Mouse (Mus musculus) MEL (cell line): ENCODE data around the gene Olfr161. TPM values are rescaled to one million over a fixed set of nuclear protein-coding genes. Genes with fewer than 3 reads are reported as not detected.
"Not testable (repeated sequence)": the region's sequence is repeated elsewhere in the genome, so short reads cannot be mapped to it uniquely, and the experiment has no call there.

Source experiments
- DNase-seq: peaks from one replicate; pipeline ENCODE4 v3.0.0; 2011; ENCODE audit warnings: low read depth, low spot score
- H3K27ac ChIP-seq: 2 replicates; pipeline ENCODE4 v1.5.1; 2012; ENCODE audit warnings: low read depth, mild to moderate bottlenecking, control low read depth, low read length, moderate library complexity; ENCODE audit not compliant: control insufficient read depth
- H3K27me3 ChIP-seq, 2 experiments: fragments of 150-350 bp in 1 of 2; sonication (generic) in 1 of 2; 2 replicates each; pipeline ENCODE4 v1.6.1; 2012; ENCODE audit warnings: low read length in 2 of 2, mild to moderate bottlenecking in 2 of 2, improper control_type of control experiment in 1 of 2, moderate library complexity in 1 of 2; ENCODE audit not compliant: insufficient read depth in 2 of 2, control insufficient read depth in 1 of 2
- H3K36me3 ChIP-seq, 2 experiments: 2 replicates each; pipeline ENCODE4 v1.6.1; 2012 to 2014; ENCODE audit warnings: low read length in 2 of 2, improper control_type of control experiment in 1 of 2, inconsistent platforms in 1 of 2, mild to moderate bottlenecking in 1 of 2; ENCODE audit not compliant: insufficient read depth in 2 of 2, control insufficient read depth in 1 of 2
- H3K4me1 ChIP-seq, 2 experiments: fragments of 150-350 bp in 1 of 2; sonication (generic) in 1 of 2; 2 replicates each; pipeline ENCODE4 v1.6.1; 2012; ENCODE audit warnings: low read length in 2 of 2, improper control_type of control experiment in 1 of 2, mild to moderate bottlenecking in 1 of 2; ENCODE audit not compliant: insufficient read depth in 2 of 2, control insufficient read depth in 1 of 2
- H3K4me3 ChIP-seq, 2 experiments: fragments of 150-350 bp in 1 of 2; sonication (generic) in 1 of 2; 2 replicates each; pipeline ENCODE4 v1.5.1; 2012; ENCODE audit warnings: low read depth in 2 of 2, low read length in 2 of 2, mild to moderate bottlenecking in 2 of 2, moderate library complexity in 2 of 2, control low read depth in 1 of 2, improper control_type of control experiment in 1 of 2; ENCODE audit not compliant: control insufficient read depth in 1 of 2, insufficient read depth in 1 of 2
- H3K79me2 ChIP-seq: 2 replicates; pipeline ENCODE4 v1.6.1; 2012; ENCODE audit warnings: mild to moderate bottlenecking, low read length, moderate library complexity; ENCODE audit not compliant: control insufficient read depth, poor library complexity, insufficient read depth
- H3K9ac ChIP-seq: 2 replicates; pipeline ENCODE4 v1.6.1; 2012; ENCODE audit warnings: low read depth, mild to moderate bottlenecking, control low read depth, low read length, moderate library complexity; ENCODE audit not compliant: control insufficient read depth, poor library complexity, severe bottlenecking
- H3K9me3 ChIP-seq: fragments of 150-350 bp; sonication (generic); replicated peaks from 2 replicates; pipeline ENCODE4 v1.6.1; 2012; ENCODE audit warnings: mild to moderate bottlenecking, low read length, improper control_type of control experiment, moderate library complexity; ENCODE audit not compliant: insufficient read depth
- CTCF ChIP-seq, 3 experiments: IDR thresholded peaks in 2 of 3; conservative IDR thresholded peaks in 1 of 3; 2 replicates each; pipeline ENCODE4 v1.5.1; 2011 to 2012; ENCODE audit warnings: low read length in 3 of 3, low read depth in 2 of 3, mild to moderate bottlenecking in 2 of 3, improper control_type of control experiment in 1 of 3, inconsistent platforms in 1 of 3, mixed read lengths in 1 of 3, moderate library complexity in 1 of 3; ENCODE audit not compliant: control insufficient read depth in 1 of 3, insufficient read depth in 1 of 3, poor library complexity in 1 of 3, severe bottlenecking in 1 of 3
- RAD21 ChIP-seq: IDR thresholded peaks from 2 replicates; pipeline ENCODE4 v1.6.1; 2011; ENCODE audit warnings: mild to moderate bottlenecking, low read depth, low read length, improper control_type of control experiment
- SMC3 ChIP-seq: IDR thresholded peaks from 2 replicates; pipeline ENCODE4 v1.6.1; 2011; ENCODE audit warnings: low read depth, low read length, improper control_type of control experiment
- polyA plus RNA-seq, 2 experiments: library from polyadenylated mRNA; stranded (reverse) in 1 of 2; unstranded in 1 of 2; fragments of >175 nt in 1 of 2; fragments of >200 nt in 1 of 2; gene quantifications; 2 replicates each; pipeline versions ENCODE4 v1.2.1 to v1.2.4; 2012; ENCODE audit warnings: low replicate concordance in 2 of 2, low read depth in 1 of 2; ENCODE audit not compliant: insufficient read length in 2 of 2, insufficient read depth in 1 of 2, missing spikeins in 1 of 2
- total RNA-seq: library from RNA; depleted of rRNA; stranded (reverse); fragments of 300-350 nt; gene quantifications from 2 replicates; pipeline ENCODE4 v1.2.3, GENCODE M21; 2012; rRNA removed

Olfr161 gene
- total and polyA plus RNA-seq, 3 experiments, result 0.01 TPM; not detected in 2

DNA sequence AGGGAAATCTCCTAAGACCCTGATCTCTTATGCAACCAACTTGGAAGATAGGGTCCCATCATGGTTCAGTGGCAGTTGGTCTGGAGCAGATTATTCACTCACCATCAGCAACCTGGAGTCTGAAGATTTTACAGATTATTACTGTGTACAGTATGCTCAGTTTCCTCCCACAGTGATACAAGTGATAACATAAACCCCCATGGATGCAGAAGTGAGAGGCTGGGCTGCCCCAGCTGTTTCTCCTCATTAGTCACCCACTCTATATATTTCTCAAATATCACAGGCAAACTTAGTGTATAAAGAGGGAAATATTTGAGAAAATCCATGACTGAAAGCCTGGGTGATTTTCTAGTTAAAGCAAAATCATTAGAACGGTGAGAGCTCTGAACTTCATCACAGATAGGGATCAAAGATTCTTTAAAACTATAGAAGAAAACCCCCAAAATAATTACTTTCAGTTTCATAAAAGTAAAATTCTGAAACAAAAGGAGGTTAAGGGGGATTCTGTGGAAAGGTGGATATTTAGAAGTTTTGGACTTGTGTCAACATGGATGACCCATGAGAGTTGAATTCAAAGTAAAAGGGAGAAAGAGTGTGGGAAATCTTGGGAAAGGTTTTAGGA lies 12.5 kb upstream of the Olfr161 start:
- H3K27ac ChIP-seq, H3K4me1 ChIP-seq, H3K79me2 ChIP-seq, H3K9me3 ChIP-seq, H3K9ac ChIP-seq, H3K36me3 ChIP-seq, DNase-seq, H3K4me3 ChIP-seq, H3K27me3 ChIP-seq: not testable (repeated sequence)

DNA sequence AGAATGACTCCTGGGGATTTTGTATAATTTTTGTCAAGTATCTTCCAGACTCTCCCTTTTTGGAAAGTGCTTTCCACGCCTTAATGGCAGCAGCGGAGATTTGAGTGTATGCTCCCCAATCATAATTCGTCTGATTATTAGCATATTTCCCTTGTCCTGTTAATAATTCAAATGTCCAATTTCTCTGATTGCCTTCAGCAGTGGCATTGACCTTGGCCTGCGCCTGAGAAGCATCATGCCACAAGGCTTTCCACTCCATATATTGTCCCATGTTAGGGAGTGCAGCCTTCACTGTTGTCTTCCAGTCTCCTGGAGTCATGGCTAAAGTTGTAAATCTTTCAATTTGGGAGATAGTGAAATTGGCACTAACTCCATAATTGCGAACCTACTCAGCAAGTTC lies 40.5 kb downstream of the Olfr161 start:
- not testable (repeated sequence) for H3K27ac ChIP-seq, H3K4me3 ChIP-seq, H3K4me1 ChIP-seq, H3K79me2 ChIP-seq, H3K9me3 ChIP-seq, H3K9ac ChIP-seq, H3K27me3 ChIP-seq, DNase-seq, H3K36me3 ChIP-seq

DNA sequence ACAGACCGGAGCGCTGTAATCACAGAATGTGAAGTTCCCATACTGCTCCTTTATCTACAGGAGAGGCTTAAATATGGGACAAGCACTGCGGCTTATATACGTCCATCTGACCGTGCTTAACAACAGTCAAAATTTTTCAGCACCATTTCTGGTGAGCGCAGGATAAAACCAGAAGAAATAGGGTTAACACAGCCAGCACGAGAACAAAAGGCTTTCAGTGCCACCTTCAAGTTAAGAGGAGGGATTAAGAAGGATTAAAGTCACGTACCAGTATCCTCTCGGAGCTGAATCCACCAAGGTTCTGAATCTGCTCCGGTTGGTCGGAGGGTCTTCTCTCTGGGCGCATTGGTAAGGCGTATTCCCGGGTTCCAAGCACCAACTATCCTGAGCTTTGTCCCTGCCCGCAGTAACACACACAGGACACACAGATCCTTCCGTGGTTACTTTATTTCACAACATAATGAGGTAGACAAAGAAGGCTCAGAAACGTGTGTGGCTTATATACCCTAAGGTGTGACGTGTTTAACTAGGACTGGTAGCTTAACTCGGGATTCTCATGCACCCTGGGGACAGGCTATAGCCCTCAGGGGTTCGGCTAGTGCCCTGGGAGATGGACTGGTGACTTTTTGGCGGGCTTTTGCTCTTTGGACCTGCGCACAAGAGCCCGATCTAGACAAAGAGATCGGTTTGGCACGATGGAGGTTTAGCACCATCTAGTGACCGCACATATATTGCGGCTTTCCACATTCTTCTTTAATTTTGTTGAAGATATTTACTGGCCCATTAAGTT lies 41.9 kb downstream of the Olfr161 start:
- peak; percentile 23 for DNase-seq
- not testable (repeated sequence) for H3K9me3 ChIP-seq, H3K36me3 ChIP-seq, H3K79me2 ChIP-seq, H3K27ac ChIP-seq, H3K4me1 ChIP-seq, H3K9ac ChIP-seq, H3K4me3 ChIP-seq, H3K27me3 ChIP-seq
- TF ChIP-seq SMC3, result peak; percentile 25
- peak; percentile 35 for TF ChIP-seq RAD21
- peak in 2 of 3 experiments; percentile 32; a peak in 4 of 6 replicates for TF ChIP-seq CTCF (IDR thresholded peaks at IDR 0.05 in 2 of 3, conservative IDR thresholded peaks at IDR 0.05 in 1 of 3; ENCODE audit: control insufficient read depth in 1 of 3, insufficient read depth in 1 of 3, low read depth in 2 of 3, low read length in 3 of 3, poor library complexity in 1 of 3, severe bottlenecking in 1 of 3)

Other genes with a start within 250 kb of the Olfr161 start
- gene Mefv, start 127.1 kb downstream of the Olfr161 start, total RNA-seq, result not detected in 2 replicates
- not detected for gene Mefv, start 127.1 kb downstream of the Olfr161 start, polyA plus RNA-seq
- gene Zfp263, start 153.1 kb downstream of the Olfr161 start, total RNA-seq, result 13.5 and 18.5 TPM in 2 replicates
- 10 to 100 TPM in 1 of 2 experiments, not detected in 1; 17.9 TPM for gene Zfp263, start 153.1 kb downstream of the Olfr161 start, polyA plus RNA-seq
- gene Olfr15, start 239.8 kb downstream of the Olfr161 start, total RNA-seq, result not detected in 2 replicates
- not detected for gene Olfr15, start 239.8 kb downstream of the Olfr161 start, polyA plus RNA-seq